Mouse (Mus musculus): ENCODE measurements around the gene Apol10b.

GRCm38 (mm10) chr15:77598958-77599357, 3.0 kb upstream of the Apol10b start, which contains the start of gene Gm36245:
- no peak for TF ChIP-seq MYOD1 (IDR thresholded peaks at IDR 0.05; ENCODE audit: control insufficient read depth in 1 of 3, insufficient read length in 2 of 3, low read depth in 2 of 3)
- no peak for TF ChIP-seq POLR2A (IDR thresholded peaks at IDR 0.05; ENCODE audit: insufficient read length, low read depth)
- no peak for TF ChIP-seq TCF12 (IDR thresholded peaks at IDR 0.05; ENCODE audit: insufficient read depth, poor library complexity, severe bottlenecking)

Data from myocyte (in vitro differentiated cells).